Mouse (Mus musculus) liver, embryonic 11.5 days (tissue): ENCODE results near the gene Kcnk12. TPM values are rescaled to one million over a fixed set of nuclear protein-coding genes. Genes with fewer than 3 reads are reported as not detected.

Experiments used
- ATAC-seq: fragments of 200-750 bp; cut with Nextera tagmentation; replicated peaks from 2 replicates; pipeline ENCODE4 v1.8.0; 2017; ENCODE audit warnings: moderate number of reproducible peaks, mild to moderate bottlenecking, moderate TSS enrichment, moderate library complexity; ENCODE audit not compliant: low FRiP score
- DNase-seq: peaks from one replicate; pipeline ENCODE4 v3.0.0-alpha.2; 2017; ENCODE audit warnings: low spot score
- H3K27ac ChIP-seq: fragments of 300-500 bp; sonication (generic); 2 replicates; pipeline ENCODE4 v1.5.1; 2014; ENCODE audit warnings: mild to moderate bottlenecking, low read depth, low read length, control low read depth
- H3K27me3 ChIP-seq: fragments of 300-500 bp; sonication (generic); replicated peaks from 2 replicates; pipeline ENCODE4 v1.6.1; 2014; ENCODE audit warnings: low read length, mixed read lengths; ENCODE audit not compliant: control insufficient read depth, insufficient read depth
- H3K36me3 ChIP-seq: fragments of 300-500 bp; sonication (generic); 2 replicates; pipeline ENCODE4 v1.6.1; 2014; ENCODE audit warnings: mild to moderate bottlenecking, low read length, moderate library complexity, mixed read lengths; ENCODE audit not compliant: control insufficient read depth, insufficient read depth
- H3K4me1 ChIP-seq: fragments of 300-500 bp; sonication (generic); replicated peaks from 2 replicates; pipeline ENCODE4 v1.6.1; 2014; ENCODE audit warnings: low read length, mixed read lengths; ENCODE audit not compliant: control insufficient read depth, insufficient read depth
- H3K4me2 ChIP-seq: fragments of 300-500 bp; sonication (generic); 2 replicates; pipeline ENCODE4 v1.6.1; 2014; ENCODE audit warnings: mild to moderate bottlenecking, control low read depth, moderate library complexity
- H3K4me3 ChIP-seq: fragments of 300-500 bp; sonication (generic); 2 replicates; pipeline ENCODE4 v1.5.1; 2014; ENCODE audit warnings: low read depth, low read length, control low read depth
- H3K9ac ChIP-seq: fragments of 300-500 bp; sonication (generic); 2 replicates; pipeline ENCODE4 v1.6.1; 2014; ENCODE audit warnings: low read depth, low read length, control low read depth
- H3K9me3 ChIP-seq: fragments of 300-500 bp; sonication (generic); 2 replicates; pipeline ENCODE4 v1.6.1; 2016; ENCODE audit warnings: low read length, inconsistent platforms, mixed read lengths; ENCODE audit not compliant: control insufficient read depth
- WGBS: fragments of 180-500 bp; shearing (Covaris S2); extraction: QIAGEN DNeasy Blood & Tissue Kit; methylation state at CpG from one replicate; pipeline ENCODE4 v1.1.7; 2014; 5-methylcytosine and 5-hydroxymethylcytosine counted together
- polyA plus RNA-seq: library from polyadenylated mRNA; unstranded; fragments of >200 nt; fragmentation: Nextera tagmentation; extraction: Ambion mirVana; gene quantifications from 2 replicates; pipeline ENCODE4 v1.2.1, GENCODE M21; 2014

Kcnk12 gene
- polyA plus RNA-seq, 1 experiment from 2014 or later: 0.64 TPM

- no peak for DNase-seq
- no peaks in the 10 kb centered on the region for H3K4me1 ChIP-seq
- no peak overlapping the region for H3K9ac ChIP-seq
- no peak overlapping the region for H3K4me2 ChIP-seq
- 83% methylated on average over 8 of the region's 8 CpGs for WGBS
- no peaks in the 10 kb centered on the region for H3K27me3 ChIP-seq
- H3K27ac ChIP-seq: no peak overlapping the region
- no peak for ATAC-seq
- H3K36me3 ChIP-seq: no peaks in the 10 kb centered on the region
- no peak overlapping the region for H3K4me3 ChIP-seq
- H3K9me3 ChIP-seq: no peaks in the 10 kb centered on the region
Measured at GRCm38 (mm10) chr17:87774982-87775381, 22.8 kb downstream of the Kcnk12 start.

- H3K4me1 ChIP-seq: no peaks in the 10 kb centered on the region
- no peaks in the 10 kb centered on the region for H3K27me3 ChIP-seq
- ATAC-seq (no peak), DNase-seq (no peak)
- no peaks in the 10 kb centered on the region for H3K9me3 ChIP-seq
- no peak overlapping the region for H3K4me3 ChIP-seq
- H3K4me2 ChIP-seq: no peak overlapping the region
- 60% methylated on average over 3 of the region's 3 CpGs for WGBS
- no peaks in the 10 kb centered on the region for H3K36me3 ChIP-seq
- no peak overlapping the region for H3K27ac ChIP-seq
- no peak overlapping the region for H3K9ac ChIP-seq
Measured at GRCm38 (mm10) chr17:87773175-87773574, 24.6 kb downstream of the Kcnk12 start.

GRCm38 (mm10) chr17:87770766-87771165 is 27.0 kb downstream of the Kcnk12 start:
- Histone ChIP-seq H3K9me3 (no peaks in the 10 kb centered on the region), H3K9ac (no peak overlapping the region), H3K4me3 (no peak overlapping the region), H3K36me3 (no peaks in the 10 kb centered on the region), H3K27ac (no peak overlapping the region), H3K4me1 (no peaks in the 10 kb centered on the region), H3K27me3 (no peaks in the 10 kb centered on the region), H3K4me2 (no peak overlapping the region)
- no peak for DNase-seq
- no peak for ATAC-seq
- 41% methylated on average over 5 of the region's 5 CpGs for WGBS

- no peak overlapping the region for H3K27ac ChIP-seq
- H3K9ac ChIP-seq: no peak overlapping the region
- no peak for DNase-seq
- no peaks in the 10 kb centered on the region for H3K4me1 ChIP-seq
- no peak for ATAC-seq
- 84% methylated on average over 6 of the region's 6 CpGs for WGBS
- no peak overlapping the region for H3K4me2 ChIP-seq
- H3K4me3 ChIP-seq: no peak overlapping the region
- no peaks in the 10 kb centered on the region for H3K27me3 ChIP-seq
- H3K36me3 ChIP-seq: no peaks in the 10 kb centered on the region
- H3K9me3 ChIP-seq: no peaks in the 10 kb centered on the region
Measured at GRCm38 (mm10) chr17:87766888-87767287, 30.9 kb downstream of the Kcnk12 start.

GRCm38 (mm10) chr17:87765031-87765430 is 32.8 kb downstream of the Kcnk12 start:
- no peaks in the 10 kb centered on the region for H3K36me3 ChIP-seq
- no peak overlapping the region for H3K27ac ChIP-seq
- DNase-seq (no peak), ATAC-seq (no peak)
- no peak overlapping the region for H3K4me2 ChIP-seq
- no peaks in the 10 kb centered on the region for H3K27me3 ChIP-seq
- no peak overlapping the region for H3K4me3 ChIP-seq
- 90% methylated on average over 11 of the region's 11 CpGs for WGBS
- H3K9ac ChIP-seq: no peak overlapping the region
- H3K4me1 ChIP-seq: no peaks in the 10 kb centered on the region
- H3K9me3 ChIP-seq: no peaks in the 10 kb centered on the region

GRCm38 (mm10) chr17:87763146-87763545 is 34.6 kb downstream of the Kcnk12 start:
- Histone ChIP-seq H3K4me1 (no peaks in the 10 kb centered on the region), H3K9me3 (no peaks in the 10 kb centered on the region), H3K27ac (no peak overlapping the region), H3K4me3 (no peak overlapping the region), H3K27me3 (no peaks in the 10 kb centered on the region), H3K9ac (no peak overlapping the region), H3K36me3 (no peaks in the 10 kb centered on the region), H3K4me2 (no peak overlapping the region)
- DNase-seq (no peak), ATAC-seq (no peak)
- 55% methylated on average over 7 of the region's 7 CpGs for WGBS

- no peak overlapping the region for H3K4me2 ChIP-seq
- H3K27ac ChIP-seq: no peak overlapping the region
- no peak overlapping the region for H3K9ac ChIP-seq
- H3K9me3 ChIP-seq: no peaks in the 10 kb centered on the region
- H3K27me3 ChIP-seq: no peaks in the 10 kb centered on the region
- DNase-seq (no peak), ATAC-seq (no peak)
- H3K4me3 ChIP-seq: no peak overlapping the region
- WGBS: 81% methylated on average over 4 of the region's 4 CpGs
- no peaks in the 10 kb centered on the region for H3K4me1 ChIP-seq
- H3K36me3 ChIP-seq: no peaks in the 10 kb centered on the region
Measured at GRCm38 (mm10) chr17:87760315-87760714, 37.5 kb downstream of the Kcnk12 start.

- 3% methylated on average over 101 of the region's 101 CpGs for WGBS
- Histone ChIP-seq H3K4me1 (0 out of 2 replicates have a peak, but pooled peaks cover 3% of the 10 kb centered on the region), H3K9me3 (no peaks in the 10 kb centered on the region), H3K9ac (no peak overlapping the region), H3K27ac (no peak overlapping the region), H3K4me2 (peak overlapping the region; percentile 96), H3K36me3 (no peaks in the 10 kb centered on the region), H3K4me3 (peak overlapping the region; percentile 57), H3K27me3 (peaks cover 48% of the 10 kb centered on the region)
- DNase-seq (peak; percentile 48), ATAC-seq (peak; percentile 41)
Measured at GRCm38 (mm10) chr17:87745926-87746888, 51.6 kb downstream of the Kcnk12 start.
